Mouse (Mus musculus): ENCODE data around the gene Ldb3.

DNA sequence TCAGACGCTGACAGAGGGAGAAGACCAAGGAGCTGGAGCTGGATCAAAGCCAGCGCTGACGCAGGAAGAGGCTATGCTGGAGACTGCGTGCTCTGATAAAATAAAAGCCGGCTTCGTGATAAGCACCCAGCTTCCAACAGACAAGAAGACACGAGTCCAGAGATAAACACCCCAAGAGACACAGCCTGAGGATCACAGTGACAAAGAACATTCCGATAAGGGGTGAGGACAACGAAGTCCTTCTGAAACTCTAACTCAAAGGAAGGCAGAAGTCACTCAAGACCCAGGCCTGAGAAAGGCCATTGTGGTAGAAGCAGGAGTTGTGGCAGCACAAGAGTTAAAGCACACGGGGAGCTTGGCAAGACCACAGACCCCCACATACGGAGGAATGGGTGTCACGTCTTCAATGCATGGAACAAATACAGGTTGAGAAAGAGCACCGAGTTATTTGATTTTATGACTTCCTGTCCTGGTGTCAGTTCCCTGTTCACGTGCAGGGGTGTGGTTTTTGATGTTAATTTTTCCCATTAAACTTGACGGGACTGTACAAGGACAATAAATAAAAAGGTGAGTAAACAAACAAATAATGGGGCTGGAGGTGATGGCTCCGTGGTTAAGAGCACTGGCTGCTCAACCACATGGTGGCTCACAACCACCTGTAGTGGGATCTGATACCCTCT, 35.2 kb upstream of the Ldb3 start:
- TF ChIP-seq CTCF (conservative IDR thresholded peaks at IDR 0.05; ENCODE audit: low read length) (no peak), NANOG (IDR thresholded peaks at IDR 0.05; ENCODE audit: borderline replicate concordance, low read length) (no peak)
